Mouse (Mus musculus): Measurements from ENCODE around the gene Ssr1.
A peak's percentile ranks its signal among the peaks of the same experiment; 100 is the strongest.

Ssr1 gene

GRCm38 (mm10) chr13:37966256-37967051 lies 27.6 kb downstream of the Ssr1 start:
- H3K27me3 ChIP-seq (ENCODE audit: control insufficient read depth, insufficient read depth, low read length, poor library complexity, severe bottlenecking) = no peaks in the 10 kb centered on the region
- DNase-seq (ENCODE audit: low read depth, low spot score) = peak; percentile 80
- no peaks in the 10 kb centered on the region for H3K36me3 ChIP-seq (ENCODE audit: control insufficient read depth, insufficient read depth, low read length, poor library complexity, severe bottlenecking)

- no peaks in the 10 kb centered on the region for H3K27me3 ChIP-seq (ENCODE audit: control insufficient read depth, insufficient read depth, low read length, poor library complexity, severe bottlenecking)
- peak; percentile 51 for DNase-seq (ENCODE audit: low read depth, low spot score)
- no peaks in the 10 kb centered on the region for H3K36me3 ChIP-seq (ENCODE audit: control insufficient read depth, insufficient read depth, low read length, poor library complexity, severe bottlenecking)
Measured at GRCm38 (mm10) chr13:37965126-37965914, 28.7 kb downstream of the Ssr1 start.

- DNase-seq (ENCODE audit: low read depth, low spot score) = no peak
- H3K36me3 ChIP-seq (ENCODE audit: control insufficient read depth, insufficient read depth, low read length, poor library complexity, severe bottlenecking) = no peaks in the 10 kb centered on the region
- no peaks in the 10 kb centered on the region for H3K27me3 ChIP-seq (ENCODE audit: control insufficient read depth, insufficient read depth, low read length, poor library complexity, severe bottlenecking)
Measured at GRCm38 (mm10) chr13:37964128-37965087, 29.6 kb downstream of the Ssr1 start.

GRCm38 (mm10) chr13:37963354-37964007 lies 30.5 kb downstream of the Ssr1 start:
- peak; percentile 83 for DNase-seq (ENCODE audit: low read depth, low spot score)
- Histone ChIP-seq H3K27me3 (ENCODE audit: control insufficient read depth, insufficient read depth, low read length, poor library complexity, severe bottlenecking) (no peaks in the 10 kb centered on the region), H3K36me3 (ENCODE audit: control insufficient read depth, insufficient read depth, low read length, poor library complexity, severe bottlenecking) (no peaks in the 10 kb centered on the region)

GRCm38 (mm10) chr13:37962541-37962940 lies 31.5 kb downstream of the Ssr1 start:
- no peaks in the 10 kb centered on the region for H3K36me3 ChIP-seq (ENCODE audit: control insufficient read depth, insufficient read depth, low read length, poor library complexity, severe bottlenecking)
- no peak for DNase-seq (ENCODE audit: low read depth, low spot score)
- H3K27me3 ChIP-seq (ENCODE audit: control insufficient read depth, insufficient read depth, low read length, poor library complexity, severe bottlenecking) = no peaks in the 10 kb centered on the region

GRCm38 (mm10) chr13:37959936-37960335 lies 34.1 kb downstream of the Ssr1 start:
- H3K36me3 ChIP-seq (ENCODE audit: control insufficient read depth, insufficient read depth, low read length, poor library complexity, severe bottlenecking) = no peaks in the 10 kb centered on the region
- DNase-seq (ENCODE audit: low read depth, low spot score) = peak; percentile 54
- H3K27me3 ChIP-seq (ENCODE audit: control insufficient read depth, insufficient read depth, low read length, poor library complexity, severe bottlenecking) = no peaks in the 10 kb centered on the region

- Histone ChIP-seq H3K27me3 (ENCODE audit: control insufficient read depth, insufficient read depth, low read length, poor library complexity, severe bottlenecking) (no peaks in the 10 kb centered on the region), H3K36me3 (ENCODE audit: control insufficient read depth, insufficient read depth, low read length, poor library complexity, severe bottlenecking) (no peaks in the 10 kb centered on the region)
- DNase-seq (ENCODE audit: low read depth, low spot score) = peak; percentile 47
Measured at GRCm38 (mm10) chr13:37959239-37959907, 34.6 kb downstream of the Ssr1 start.

- H3K27me3 ChIP-seq (ENCODE audit: control insufficient read depth, insufficient read depth, low read length, poor library complexity, severe bottlenecking) = no peaks in the 10 kb centered on the region
- DNase-seq (ENCODE audit: low read depth, low spot score) = peak; percentile 76
- no peaks in the 10 kb centered on the region for H3K36me3 ChIP-seq (ENCODE audit: control insufficient read depth, insufficient read depth, low read length, poor library complexity, severe bottlenecking)
Measured at GRCm38 (mm10) chr13:37958498-37959238, 35.3 kb downstream of the Ssr1 start.

- DNase-seq (ENCODE audit: low read depth, low spot score) = no peak
- peaks cover 3% of the 10 kb centered on the region for H3K36me3 ChIP-seq (ENCODE audit: control insufficient read depth, insufficient read depth, low read length, poor library complexity, severe bottlenecking)
- no peaks in the 10 kb centered on the region for H3K27me3 ChIP-seq (ENCODE audit: control insufficient read depth, insufficient read depth, low read length, poor library complexity, severe bottlenecking)
Measured at GRCm38 (mm10) chr13:37954318-37954717, 39.7 kb downstream of the Ssr1 start.

- H3K36me3 ChIP-seq (ENCODE audit: control insufficient read depth, insufficient read depth, low read length, poor library complexity, severe bottlenecking) = peaks cover 7% of the 10 kb centered on the region
- DNase-seq (ENCODE audit: low read depth, low spot score) = no peak
- H3K27me3 ChIP-seq (ENCODE audit: control insufficient read depth, insufficient read depth, low read length, poor library complexity, severe bottlenecking) = no peaks in the 10 kb centered on the region
Measured at GRCm38 (mm10) chr13:37952981-37953380, 41.0 kb downstream of the Ssr1 start.

GRCm38 (mm10) chr13:37946734-37947133 lies 47.3 kb downstream of the Ssr1 start:
- no peaks in the 10 kb centered on the region for H3K27me3 ChIP-seq (ENCODE audit: control insufficient read depth, insufficient read depth, low read length, poor library complexity, severe bottlenecking)
- peaks cover 13% of the 10 kb centered on the region for H3K36me3 ChIP-seq (ENCODE audit: control insufficient read depth, insufficient read depth, low read length, poor library complexity, severe bottlenecking)
- peak; percentile 86 for DNase-seq (ENCODE audit: low read depth, low spot score)

- DNase-seq (ENCODE audit: low read depth, low spot score) = no peak
- H3K27me3 ChIP-seq (ENCODE audit: control insufficient read depth, insufficient read depth, low read length, poor library complexity, severe bottlenecking) = no peaks in the 10 kb centered on the region
- peaks cover 11% of the 10 kb centered on the region for H3K36me3 ChIP-seq (ENCODE audit: control insufficient read depth, insufficient read depth, low read length, poor library complexity, severe bottlenecking)
Measured at GRCm38 (mm10) chr13:37945392-37945791, 48.6 kb downstream of the Ssr1 start.

GRCm38 (mm10) chr13:37944306-37944705 lies 49.7 kb downstream of the Ssr1 start:
- peak; percentile 51 for DNase-seq (ENCODE audit: low read depth, low spot score)
- H3K36me3 ChIP-seq (ENCODE audit: control insufficient read depth, insufficient read depth, low read length, poor library complexity, severe bottlenecking) = peaks cover 11% of the 10 kb centered on the region
- no peaks in the 10 kb centered on the region for H3K27me3 ChIP-seq (ENCODE audit: control insufficient read depth, insufficient read depth, low read length, poor library complexity, severe bottlenecking)

All from splenic B cell, adult 2 months (primary cell).